Mouse (Mus musculus): Measurements from ENCODE around the gene Foxc2.

Gene Foxc2

GRCm38 (mm10) chr8:121148573-121149083 is 32.7 kb downstream of the Foxc2 start:
- DNase-seq (ENCODE audit: low spot score in 2 of 2), result no peak

GRCm38 (mm10) chr8:121152394-121152793 is 36.4 kb downstream of the Foxc2 start:
- DNase-seq (ENCODE audit: low spot score in 2 of 2), result no peak

GRCm38 (mm10) chr8:121156990-121157491 is 41.1 kb downstream of the Foxc2 start:
- DNase-seq (ENCODE audit: low spot score in 2 of 2), result no peak

GRCm38 (mm10) chr8:121158812-121159211 is 42.8 kb downstream of the Foxc2 start:
- DNase-seq (ENCODE audit: low spot score in 2 of 2), result no peak

- DNase-seq (ENCODE audit: low spot score in 2 of 2), result no peak
These were observed 45.5 kb downstream of the Foxc2 start for GRCm38 (mm10) chr8:121161437-121161836.

GRCm38 (mm10) chr8:121162413-121162812 is 46.4 kb downstream of the Foxc2 start:
- no peak for DNase-seq (ENCODE audit: low spot score in 2 of 2)

GRCm38 (mm10) chr8:121162906-121163695 is 47.1 kb downstream of the Foxc2 start:
- no peak for DNase-seq (ENCODE audit: low spot score in 2 of 2)

- no peak for DNase-seq (ENCODE audit: low spot score in 2 of 2)
These were observed 48.1 kb downstream of the Foxc2 start for GRCm38 (mm10) chr8:121164017-121164469.

- DNase-seq (ENCODE audit: low spot score in 2 of 2), result no peak
These were observed 52.1 kb downstream of the Foxc2 start for GRCm38 (mm10) chr8:121168033-121168432.
